Mouse (Mus musculus) fat pad, adult 2 months (tissue): ENCODE results near the gene Bclaf1.

ENCODE experiments used
- DNase-seq: peaks from one replicate; pipeline ENCODE4 v3.0.0-alpha.2; 2011; ENCODE audit warnings: low read depth, low spot score; ENCODE audit errors: extremely low read depth

Bclaf1 gene

DNA sequence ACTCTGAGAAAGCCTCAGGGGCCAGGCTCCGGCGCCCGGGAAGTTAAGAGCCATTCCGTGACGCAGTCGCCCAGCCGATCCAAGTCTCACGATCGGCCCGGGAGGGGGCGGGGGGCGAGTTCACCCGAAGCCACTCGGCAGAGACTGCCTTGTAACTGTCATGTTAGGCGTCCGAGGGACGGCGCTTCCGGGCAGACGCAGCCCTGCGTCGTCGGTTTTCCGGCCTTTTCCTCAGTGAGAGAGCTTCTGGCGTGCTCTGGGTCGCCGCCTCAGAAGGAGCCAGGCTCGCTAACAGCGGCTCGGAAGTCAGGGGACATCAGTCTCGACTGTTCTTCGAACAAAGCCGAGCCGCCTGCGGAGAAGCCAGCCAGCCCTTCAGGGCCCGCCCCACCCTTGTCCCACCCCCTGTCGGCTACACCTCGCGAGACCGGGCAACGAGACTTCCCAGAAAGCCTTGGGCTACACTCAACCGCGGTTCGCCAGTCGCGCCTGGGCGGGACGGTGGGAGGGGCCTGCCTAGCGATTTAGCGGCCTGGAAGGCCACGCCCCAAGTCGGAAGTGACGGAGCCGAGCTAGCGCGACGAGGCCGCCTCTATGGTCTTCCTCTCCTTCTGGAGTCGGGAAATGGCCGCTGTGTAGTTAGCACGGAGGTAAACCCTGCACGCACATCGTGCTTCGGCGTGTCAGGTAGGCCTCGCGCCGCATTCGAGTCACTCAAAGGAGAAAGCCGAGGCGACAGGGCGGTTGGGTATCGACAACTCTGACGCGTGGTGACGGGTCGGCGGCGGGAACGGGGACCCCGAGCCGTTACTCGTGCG, at the start of gene Bclaf1:
TSS of gene Bclaf1 (plus strand) at position 552 of the 818 bp plus-strand sequence.
- DNase-seq: peak; percentile 45

DNA sequence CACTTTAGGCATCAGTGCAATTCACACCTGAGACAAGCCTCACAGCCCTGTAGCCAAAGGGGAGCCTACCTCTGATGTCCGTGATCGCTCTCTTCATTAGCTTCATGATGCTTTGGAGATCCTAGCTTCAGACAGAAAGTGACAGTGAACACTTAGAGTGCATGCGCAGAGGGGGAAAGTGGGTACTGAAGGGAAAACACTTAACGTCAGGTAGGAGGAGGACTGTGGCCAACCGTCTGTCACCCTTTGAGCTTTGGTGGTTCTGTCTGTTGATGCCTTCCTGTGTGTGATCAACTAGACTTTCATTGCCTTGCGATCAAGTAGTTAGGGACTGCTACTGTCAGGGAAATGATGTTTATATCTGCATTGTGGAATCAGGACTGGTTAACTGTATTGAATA, 49.4 kb upstream of the Bclaf1 start:
- no peak for DNase-seq

DNA sequence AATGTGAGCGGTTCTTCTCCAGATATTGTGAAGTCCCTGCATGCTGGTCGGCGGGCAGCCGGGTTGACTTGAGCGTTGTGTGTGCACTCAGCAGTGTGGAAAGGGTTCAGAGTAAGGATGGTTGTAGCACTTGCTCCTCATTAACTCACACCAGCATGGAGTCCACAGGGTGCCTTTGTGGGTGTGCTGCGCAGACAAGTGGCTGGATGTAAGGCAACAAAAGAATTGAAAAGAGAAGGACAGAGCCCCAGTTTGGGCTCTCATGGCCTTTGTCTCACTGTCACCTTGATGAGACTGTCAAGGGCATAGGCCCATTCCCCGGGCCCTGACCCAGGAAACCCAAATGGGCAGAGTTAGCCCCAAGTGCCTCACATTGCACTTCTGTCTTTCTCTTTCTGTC, 47.8 kb upstream of the Bclaf1 start:
- no peak for DNase-seq

DNA sequence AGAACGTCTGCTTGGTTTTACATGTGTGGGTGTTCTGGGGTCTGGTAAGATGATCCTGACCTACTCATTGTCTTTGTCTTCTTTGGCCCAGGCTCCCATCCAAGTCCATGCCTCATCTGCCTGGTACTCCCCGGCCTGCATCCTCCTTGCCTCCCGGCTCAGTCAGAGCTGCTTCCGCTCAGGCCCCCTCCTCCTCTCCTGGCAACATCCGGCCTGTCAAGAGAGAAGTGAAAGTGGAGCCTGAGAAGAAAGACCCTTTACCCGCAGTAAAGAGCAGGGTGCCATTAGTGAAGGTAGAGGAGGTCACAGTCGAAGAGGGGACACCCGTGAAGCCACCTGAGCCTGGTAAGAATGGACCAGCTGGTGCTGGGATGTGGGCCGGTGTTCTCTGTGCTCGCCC, 45.2 kb upstream of the Bclaf1 start:
- no peak for DNase-seq

DNA sequence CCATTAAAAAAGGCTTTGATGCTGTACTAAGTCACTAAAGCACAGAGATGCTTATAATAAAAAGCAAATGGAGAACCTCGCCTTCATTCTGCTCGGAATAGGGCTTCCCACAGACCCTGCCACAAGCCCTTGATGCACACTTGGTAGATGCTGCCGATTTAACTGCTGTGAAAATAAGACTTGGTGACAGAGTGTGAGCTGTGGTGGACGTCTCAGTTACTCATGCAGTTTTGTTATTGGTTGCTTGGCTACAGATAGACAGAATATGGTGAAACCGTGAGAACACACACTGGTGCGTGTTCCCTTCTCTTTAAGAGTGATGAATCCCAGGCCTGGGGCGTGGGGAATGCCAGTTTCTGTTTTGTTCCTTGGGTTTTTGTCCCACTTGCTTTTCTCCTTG, 43.3 kb upstream of the Bclaf1 start:
- no peak for DNase-seq

DNA sequence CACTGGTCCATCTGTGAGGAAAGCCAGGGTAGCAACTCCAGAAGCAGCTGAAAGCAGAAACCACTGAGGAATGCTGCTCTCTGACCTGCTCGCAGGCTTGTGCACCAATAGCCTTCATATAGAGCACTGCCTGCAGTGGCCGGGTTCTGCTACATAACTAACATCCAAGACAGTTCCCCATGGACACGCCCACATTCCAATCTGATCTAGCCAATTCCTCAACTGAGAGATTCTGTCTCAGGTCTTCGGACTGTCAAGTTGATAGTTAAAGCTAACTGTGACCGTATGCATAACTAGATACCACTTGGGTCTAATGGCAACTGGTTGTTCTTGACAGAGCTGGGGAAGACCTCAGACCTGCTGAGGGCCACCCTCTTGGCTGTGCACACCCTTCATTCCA, 39.9 kb upstream of the Bclaf1 start:
- no peak for DNase-seq

DNA sequence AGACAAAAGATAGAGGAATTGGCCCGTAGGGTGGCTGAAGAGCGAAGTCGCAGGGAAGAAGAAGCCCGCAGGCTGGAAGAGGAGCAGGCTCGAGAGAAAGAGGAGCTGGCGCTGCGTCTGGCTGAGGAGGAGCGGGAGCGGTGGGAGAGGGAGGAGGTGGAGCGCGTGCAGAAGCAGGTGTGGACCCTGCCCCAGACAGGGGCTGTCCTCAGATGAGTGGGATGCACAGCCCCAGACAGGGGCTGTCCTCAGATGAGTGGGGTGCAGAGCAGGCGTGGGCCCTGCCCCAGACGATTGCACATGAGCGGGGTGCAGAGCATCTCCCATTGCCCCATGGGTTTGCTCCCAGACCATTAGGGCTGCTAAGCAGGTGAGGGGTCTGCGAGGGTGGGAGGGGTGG, 39.0 kb upstream of the Bclaf1 start:
- no peak for DNase-seq

DNA sequence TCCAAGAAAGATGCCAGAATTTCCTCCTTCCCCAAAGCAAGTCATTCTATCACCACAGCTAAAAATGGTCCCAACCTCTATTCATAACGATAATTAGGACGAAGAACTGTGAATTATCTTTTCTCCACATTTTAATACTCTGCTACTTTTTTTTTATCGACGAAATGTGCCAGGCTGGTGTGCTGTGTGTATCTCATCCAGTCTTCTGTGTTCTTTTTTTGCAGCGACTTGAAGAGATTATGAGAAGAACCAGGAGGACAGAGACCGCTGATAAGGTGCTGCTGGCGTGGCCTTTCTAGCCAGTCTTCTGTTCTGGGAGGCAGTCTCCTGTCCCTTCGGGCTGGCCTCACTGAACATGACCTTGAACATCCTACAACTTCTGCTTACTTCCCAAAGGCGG, 38.2 kb upstream of the Bclaf1 start:
- DNase-seq: no peak

DNA sequence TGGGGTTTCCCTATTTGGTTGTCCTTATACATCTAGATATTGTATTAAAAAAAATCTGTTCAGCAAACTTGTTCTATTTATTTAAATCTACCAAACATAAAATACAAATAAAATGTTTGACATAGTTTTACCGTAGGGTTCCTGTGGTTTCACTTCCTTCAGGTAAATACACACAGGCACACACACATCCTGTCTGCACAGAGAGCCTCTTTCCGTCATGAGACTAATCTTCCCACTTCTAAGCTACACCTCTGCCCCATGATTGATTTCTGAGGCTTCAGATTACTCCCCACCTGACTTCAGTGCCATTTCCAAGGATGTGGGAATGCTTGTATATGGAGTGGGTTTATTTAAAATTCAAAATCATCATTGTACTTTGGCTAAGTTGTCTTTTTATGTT, 30.8 kb upstream of the Bclaf1 start:
- DNase-seq: no peak

DNA sequence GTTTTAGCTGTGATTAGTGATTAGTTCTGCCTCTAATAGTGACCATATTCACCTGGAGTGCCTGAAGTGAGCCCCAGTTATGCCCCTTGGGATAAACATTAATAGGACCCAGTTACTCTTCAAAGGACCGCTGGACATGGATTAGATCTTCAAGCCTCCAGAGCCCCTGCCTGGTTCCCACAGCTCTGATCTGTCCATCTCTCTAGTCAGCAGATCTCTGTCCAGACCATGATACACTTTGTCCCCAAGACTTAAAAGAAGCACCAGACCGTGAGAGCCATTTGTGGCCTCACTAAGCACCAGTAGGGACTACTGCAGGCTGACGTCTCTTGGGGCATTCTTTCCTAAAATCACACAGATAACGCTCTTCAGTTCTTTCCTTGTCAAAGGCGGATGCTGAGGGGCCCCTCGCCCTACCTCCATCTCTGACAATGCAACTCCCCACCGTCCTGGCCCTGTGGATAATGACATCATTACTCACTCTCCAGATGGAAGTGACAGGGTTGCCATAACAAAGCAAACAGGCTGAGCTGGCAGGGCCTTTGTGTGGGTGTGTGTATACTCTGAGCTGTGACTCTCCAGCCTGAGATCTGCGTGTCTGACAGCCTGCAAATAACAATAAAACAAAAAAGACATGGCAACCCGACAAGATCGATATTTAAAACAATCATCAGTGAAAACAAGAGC, 26.8 kb upstream of the Bclaf1 start:
- DNase-seq: no peak

DNA sequence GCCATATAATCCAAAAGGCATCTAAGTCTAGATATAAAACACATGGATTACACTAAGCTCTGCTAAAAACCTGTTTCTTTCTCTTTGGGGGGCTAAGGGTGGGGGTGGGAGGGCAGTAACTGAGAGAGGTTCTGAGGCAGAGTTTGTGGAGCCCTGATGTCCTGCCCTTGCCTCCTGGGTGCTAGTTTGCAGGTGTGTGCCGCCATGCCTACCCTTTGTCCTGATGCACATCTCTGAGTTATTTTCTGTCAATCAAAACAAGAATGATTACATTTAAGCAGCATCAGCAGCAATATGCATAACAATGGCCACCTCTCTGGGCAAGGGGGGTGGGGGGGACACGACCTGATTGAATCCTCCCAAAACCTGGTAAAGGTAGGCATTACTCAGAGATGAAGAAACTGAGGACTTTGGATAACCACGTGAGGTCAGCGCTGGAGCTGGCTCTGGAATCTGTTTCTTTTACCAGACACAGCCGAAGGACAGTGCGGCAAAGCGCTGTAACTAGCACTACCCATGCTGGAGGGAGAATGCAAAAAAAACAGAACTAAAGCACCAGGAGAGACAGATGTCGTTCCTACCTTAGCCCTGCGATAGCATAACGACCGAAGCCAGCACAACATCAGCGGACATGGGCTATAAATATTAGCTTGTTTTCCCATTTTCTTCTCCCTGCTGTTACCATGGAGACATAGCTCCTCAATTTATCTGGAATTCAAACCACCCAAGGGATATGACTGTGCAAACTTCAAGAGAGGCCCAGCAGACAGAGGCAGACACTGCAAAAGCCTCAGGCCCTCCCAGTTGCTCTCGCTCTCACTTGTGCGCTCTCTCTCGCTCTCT, 26.1 kb upstream of the Bclaf1 start:
- no peak for DNase-seq

DNA sequence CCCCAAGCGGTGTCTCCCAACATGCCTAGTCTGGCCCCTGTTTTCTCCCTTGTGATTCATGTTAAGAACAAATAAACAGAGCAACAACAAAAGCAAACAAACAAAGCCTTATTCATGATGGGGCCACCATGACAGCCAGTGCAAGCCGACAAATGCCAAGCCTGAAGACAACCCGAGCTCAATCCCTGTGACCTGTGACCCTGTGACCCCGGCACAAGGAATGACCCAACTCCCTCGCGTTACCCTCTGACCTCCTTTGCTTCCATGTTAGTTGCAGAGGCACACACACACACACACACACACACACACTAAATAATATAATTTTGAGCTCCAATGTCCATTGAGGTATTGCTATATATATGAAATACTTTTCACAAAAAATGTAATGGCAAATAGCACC, 24.9 kb upstream of the Bclaf1 start:
- no peak for DNase-seq

DNA sequence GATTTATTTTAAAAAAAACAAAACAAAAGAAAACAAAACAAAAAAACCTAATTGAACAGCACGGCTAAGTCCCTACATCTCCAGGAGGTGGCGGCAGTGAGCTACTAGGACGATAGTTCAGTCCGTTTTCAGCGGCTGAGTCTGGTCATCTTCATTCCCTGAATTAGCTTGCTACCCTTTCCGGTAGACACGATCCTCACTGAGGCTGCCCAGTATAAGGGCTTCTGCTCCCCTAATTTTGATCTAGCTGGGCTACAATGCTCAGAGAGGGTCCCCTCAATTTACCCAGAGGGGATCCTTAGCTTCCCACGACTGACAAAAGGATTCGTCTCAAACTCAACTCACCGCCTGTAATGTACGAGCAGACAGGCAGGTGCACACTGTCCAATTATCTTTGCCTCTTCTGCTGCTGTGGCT, 21.8 kb upstream of the Bclaf1 start:
- DNase-seq: no peak

DNA sequence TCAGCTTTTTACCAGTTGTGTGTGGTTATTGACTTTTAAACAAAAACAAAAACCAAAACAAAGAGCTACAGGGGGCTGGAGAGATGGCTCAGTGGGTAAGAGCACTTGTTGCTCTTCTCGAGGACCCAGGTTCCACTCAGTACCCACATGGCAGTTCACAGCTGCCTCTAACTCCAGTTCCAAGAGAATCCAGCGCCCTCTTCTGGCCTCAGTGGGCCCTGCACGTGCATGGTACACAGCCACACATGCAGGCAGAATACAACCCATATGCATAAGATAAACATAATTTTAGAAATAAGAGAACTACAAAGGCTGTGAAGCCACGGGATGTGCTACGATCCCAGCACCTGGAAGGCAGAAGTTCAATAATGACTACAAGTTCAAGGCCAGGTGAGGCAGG, 16.3 kb upstream of the Bclaf1 start:
- DNase-seq: no peak

DNA sequence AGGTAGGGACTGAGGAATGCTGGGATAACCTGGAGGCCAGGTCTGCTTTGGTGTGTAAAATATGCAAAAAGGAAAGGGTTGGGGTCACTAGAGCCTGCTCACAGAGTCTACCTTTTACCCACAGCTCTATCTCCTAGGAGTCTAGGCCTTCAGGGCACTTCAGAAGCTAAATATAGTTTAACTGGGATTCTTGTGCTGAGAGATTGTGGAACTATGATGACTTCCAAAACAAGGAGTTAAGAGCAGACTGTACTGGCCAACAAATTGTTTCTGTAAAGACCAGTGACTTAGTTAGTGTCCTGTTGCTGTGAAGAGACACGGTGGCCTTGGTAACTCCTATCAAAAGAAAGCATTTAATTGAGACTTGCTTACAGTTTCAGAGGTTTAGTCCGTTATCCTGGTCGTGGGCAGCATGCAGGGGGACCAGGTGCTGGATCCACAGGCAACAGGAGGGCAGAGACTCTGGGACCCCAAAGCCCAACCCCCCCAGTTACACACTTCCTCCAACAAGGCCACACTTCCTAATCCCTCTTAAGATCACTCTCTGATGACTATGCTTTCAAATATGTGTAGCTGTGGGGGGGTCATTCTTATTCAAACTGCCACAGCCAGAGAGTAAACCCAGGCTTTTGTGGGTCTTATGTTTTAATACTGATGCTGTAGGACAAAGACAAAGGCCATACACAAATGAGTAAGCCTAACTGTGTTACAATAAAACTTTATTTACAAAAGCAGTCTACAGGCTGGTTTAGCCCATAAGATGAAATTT, 13.9 kb upstream of the Bclaf1 start:
- DNase-seq: no peak

DNA sequence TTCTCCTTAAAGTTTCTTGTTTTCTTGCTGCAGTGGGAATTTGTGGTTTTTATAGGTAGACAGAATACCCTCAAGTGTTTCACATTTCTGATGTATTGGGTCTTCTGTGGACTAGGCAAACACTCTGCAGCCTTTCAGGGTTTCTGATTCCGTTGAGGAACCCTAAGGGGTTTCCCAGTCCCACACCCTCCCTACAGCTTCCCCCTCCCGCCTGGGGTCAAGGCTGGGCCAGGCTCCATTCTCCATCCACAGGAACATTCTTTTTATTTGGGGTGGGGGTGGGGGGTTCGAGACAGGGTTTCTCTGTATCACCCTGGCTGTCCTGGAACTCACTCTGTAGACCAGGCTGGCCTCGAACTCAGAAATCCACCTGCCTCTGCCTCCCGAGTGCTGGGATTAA, 13.2 kb upstream of the Bclaf1 start:
- DNase-seq: no peak

DNA sequence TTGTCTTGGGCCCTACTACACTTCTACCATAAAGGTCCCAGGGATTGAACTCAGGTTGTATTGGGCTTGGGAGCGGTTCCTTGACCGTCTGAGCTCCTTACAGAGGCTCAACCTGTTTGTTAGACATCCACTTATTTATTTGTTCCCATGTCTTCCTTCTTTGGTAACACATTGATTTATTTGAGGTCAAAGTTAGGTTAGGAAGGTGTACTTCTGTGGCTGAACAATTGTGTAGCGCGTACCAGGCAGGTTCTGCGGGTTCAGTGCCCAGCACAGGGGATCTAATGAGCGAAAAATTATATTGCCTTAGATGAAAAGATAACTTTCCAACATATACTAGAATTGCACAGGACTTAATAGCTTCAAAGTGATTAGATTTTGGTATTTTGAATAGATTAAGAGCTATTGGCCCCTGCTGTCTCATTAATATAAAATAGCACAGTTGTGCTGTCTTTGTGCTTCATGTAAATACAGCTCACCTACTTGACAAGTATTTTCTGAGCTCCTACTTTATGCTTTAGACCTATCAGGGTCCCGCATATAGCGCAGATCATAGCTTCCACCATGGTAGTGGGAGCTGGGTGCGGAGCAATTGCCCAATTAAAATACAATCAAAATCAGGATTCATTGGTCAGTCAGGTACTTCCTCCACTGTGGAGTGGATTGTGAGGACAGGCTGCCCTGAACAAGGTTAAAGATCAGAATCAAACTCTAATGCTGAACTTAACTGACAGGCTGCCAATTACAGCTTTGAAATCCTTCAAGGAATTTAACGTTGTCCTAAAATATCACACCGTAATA, 1.1 kb upstream of the Bclaf1 start:
- no peak for DNase-seq

DNA sequence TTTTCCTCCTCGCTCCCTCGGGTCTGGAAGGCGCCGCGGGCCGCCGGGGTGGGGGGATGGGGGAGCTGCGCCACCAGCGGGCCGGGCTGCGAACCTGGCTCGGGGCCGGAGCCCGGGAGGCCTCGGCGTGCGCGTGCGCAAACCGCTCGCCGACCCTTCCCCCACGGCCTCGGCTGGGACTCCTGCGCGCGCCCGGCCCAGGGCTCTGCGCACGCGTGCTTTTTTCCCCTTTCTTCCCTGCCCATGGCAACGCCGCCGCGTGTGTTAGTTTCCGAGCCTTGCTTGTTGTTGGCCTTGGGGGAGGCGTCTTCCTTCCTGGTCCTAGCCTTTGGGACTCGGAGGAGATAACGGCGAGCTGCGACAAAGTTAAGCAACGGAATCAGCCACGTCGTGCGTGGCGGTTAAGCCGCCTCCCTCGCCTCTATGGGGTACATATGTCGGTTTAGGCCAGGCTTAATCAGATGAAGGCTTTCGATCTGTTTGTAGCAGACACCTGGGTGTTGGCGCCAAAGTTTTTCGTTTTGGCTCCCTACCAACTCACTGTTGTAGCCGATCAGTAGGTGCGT, 550 bp downstream of the Bclaf1 start:
- no peak for DNase-seq

DNA sequence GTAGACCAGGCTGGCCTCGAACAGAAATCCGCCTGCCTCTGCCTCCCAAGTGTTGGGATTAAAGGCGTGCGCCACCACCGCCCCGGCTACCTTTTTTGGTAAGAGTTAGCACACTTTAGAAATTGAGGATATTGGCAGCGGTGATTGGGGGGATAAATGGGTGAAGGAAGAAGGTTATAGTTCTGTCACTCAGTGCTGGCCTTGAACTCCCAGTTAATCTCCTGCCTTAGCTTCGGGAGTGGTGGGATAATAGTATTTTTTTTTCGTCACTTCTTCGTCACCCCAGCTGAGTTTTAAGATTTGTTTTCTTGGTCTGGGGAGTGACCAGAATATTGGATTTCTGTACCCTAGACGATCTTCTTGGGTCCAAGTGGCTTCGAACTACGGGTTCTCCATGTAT, 1.2 kb downstream of the Bclaf1 start:
- no peak for DNase-seq

DNA sequence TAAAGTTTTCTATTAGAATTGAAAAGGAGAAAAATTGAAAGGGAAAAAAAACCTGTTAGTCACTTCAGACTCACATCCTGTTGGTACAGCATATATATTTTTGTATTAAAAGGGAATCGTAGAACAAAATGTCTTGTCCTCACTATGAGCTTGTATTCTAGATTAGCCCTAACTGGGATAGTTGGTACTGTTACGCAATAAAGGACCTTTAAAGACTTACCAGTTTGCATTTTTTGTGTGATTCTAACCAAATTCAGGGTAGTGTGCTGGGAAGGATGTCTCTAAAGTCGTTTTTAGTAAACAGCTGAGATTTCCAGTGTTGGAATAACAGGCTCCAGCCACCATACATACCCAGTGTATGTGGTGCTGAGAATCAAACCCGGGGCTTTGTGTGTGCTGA, 1.7 kb downstream of the Bclaf1 start:
- DNase-seq: no peak
